Mouse (Mus musculus) retina, adult 2 months (tissue): ENCODE measurements around the gene Slc2a1.

ENCODE experiments used
- DNase-seq: peaks from one replicate; pipeline ENCODE4 v3.0.0-alpha.2; 2012; ENCODE audit warnings: low read depth, low spot score

Gene Slc2a1

DNA sequence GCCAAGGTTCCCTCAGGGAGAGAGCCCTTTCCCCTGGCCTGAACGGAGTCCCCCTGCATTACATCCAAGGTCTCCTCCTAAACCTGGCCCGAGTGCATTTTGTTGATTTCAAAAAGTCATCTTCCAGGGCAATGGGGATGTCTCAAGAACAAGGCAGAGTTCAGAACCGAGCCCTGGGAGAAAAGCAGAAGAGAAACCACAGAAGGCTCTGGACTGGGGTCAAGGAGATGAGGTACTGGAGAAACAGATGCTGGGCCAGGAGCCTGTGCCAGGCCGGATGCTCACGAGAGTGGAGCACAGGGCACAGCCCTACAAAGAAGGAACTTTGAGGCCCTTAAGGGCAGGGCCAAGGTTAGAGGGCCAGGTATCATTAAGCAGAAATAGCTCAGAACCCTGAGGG lies 69.2 kb downstream of the Slc2a1 start:
- no peak for DNase-seq

- DNase-seq, result no peak
Measured at GRCm38 (mm10) chr4:119178331-119178730, 69.8 kb downstream of the Slc2a1 start.

- no peak for DNase-seq
Measured at GRCm38 (mm10) chr4:119180133-119180707, 71.7 kb downstream of the Slc2a1 start.

GRCm38 (mm10) chr4:119181456-119181855 lies 72.9 kb downstream of the Slc2a1 start:
- no peak for DNase-seq

DNA sequence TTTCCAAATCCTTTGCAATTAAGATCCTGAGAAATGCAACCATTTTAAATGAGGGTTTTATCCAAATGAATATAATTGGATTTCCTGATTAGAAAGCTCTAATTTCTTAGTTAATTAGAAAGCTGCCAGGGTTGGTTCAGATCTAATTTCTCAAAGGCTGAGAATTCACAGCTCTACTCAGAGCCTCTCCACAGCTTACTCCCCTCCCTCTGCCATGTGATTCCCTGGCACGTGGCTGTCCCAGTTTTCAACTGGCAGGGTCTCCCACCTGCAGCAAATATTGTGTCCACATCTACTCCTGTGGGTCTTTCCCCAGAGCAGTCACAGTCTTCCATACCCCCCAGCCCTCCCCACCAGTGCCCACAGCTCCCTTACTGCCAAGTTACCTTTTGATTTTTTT lies 75.0 kb downstream of the Slc2a1 start:
- no peak for DNase-seq

DNA sequence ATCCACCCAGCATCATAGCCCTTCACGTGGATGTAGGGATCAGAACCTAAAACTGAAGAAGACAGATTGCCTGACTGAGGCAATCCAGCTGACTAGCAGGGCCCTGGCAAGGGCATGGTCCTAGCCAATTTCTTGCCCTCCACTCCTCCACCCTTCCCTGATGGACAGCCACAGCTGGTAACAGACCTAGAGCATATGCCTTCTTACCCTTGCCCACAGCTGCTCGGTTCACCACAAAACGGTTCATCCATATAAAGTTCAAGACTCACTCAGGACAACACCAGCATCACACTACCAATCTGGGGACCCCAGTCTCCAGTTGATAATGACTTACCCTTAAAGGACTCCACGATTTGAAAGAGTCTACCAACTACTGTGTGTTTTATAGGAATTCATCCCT lies 77.3 kb downstream of the Slc2a1 start:
- DNase-seq, result no peak
